Mouse (Mus musculus) cerebellum, adult 2 months (tissue): ENCODE data around the gene Cyp4f17. TPM values are rescaled to one million over a fixed set of nuclear protein-coding genes. Genes with fewer than 3 reads are reported as not detected.
"Not testable (repeated sequence)": the region's sequence is repeated elsewhere in the genome, so short reads cannot be mapped to it uniquely, and the experiment has no call there.

Experiments used
- DNase-seq, 2 experiments: peaks; one replicate each; pipeline ENCODE4 v3.0.0; 2021
- H3K27ac ChIP-seq: fragments of 200-500 bp; 2 replicates; pipeline ENCODE4 v1.5.1; 2012; ENCODE audit warnings: low read length, control low read depth, inconsistent platforms; ENCODE audit not compliant: insufficient read depth
- H3K27me3 ChIP-seq: fragments of 200-500 bp; 2 replicates; pipeline ENCODE4 v1.6.1; 2012; ENCODE audit warnings: inconsistent platforms, mild to moderate bottlenecking, low read length, moderate library complexity; ENCODE audit not compliant: control insufficient read depth, insufficient read depth
- H3K4me1 ChIP-seq: fragments of 200-500 bp; 2 replicates; pipeline ENCODE4 v1.6.1; 2011; ENCODE audit warnings: low read length; ENCODE audit not compliant: control insufficient read depth, insufficient read depth
- H3K4me3 ChIP-seq: fragments of 200-500 bp; replicated peaks from 2 replicates; pipeline ENCODE3; 2011; ENCODE audit warnings: mild to moderate bottlenecking, low read depth, low read length, control low read depth; ENCODE audit not compliant: insufficient read depth
- CTCF ChIP-seq: fragments of 200-500 bp; IDR thresholded peaks from 2 replicates; pipeline ENCODE4 v1.5.1; 2011; ENCODE audit warnings: low read depth, mild to moderate bottlenecking, control low read depth, low read length, moderate library complexity, borderline replicate concordance; ENCODE audit not compliant: insufficient read depth
- POLR2A ChIP-seq: fragments of 200-500 bp; IDR thresholded peaks from 2 replicates; pipeline ENCODE4 v1.6.1; 2011; ENCODE audit warnings: low read length, control low read depth, borderline replicate concordance; ENCODE audit not compliant: insufficient read depth
- WGBS: fragments of 180-500 bp; shearing (Covaris S2); methylation state at CpG from one replicate; pipeline ENCODE4 v1.1.7; 2018; 5-methylcytosine and 5-hydroxymethylcytosine counted together
- polyA plus RNA-seq: library from polyadenylated mRNA; depleted of rRNA; stranded (reverse); fragments of >200 nt; gene quantifications from 2 replicates; pipeline ENCODE4 v1.2.3, GENCODE M21; 2012; rRNA removed

Gene Cyp4f17
- polyA plus RNA-seq, 1 experiment = 7.8 TPM

GRCm38 (mm10) chr17:32550900-32551770, 45.3 kb downstream of the Cyp4f17 start:
- 11% methylated on average over 20 of the region's 20 CpGs for WGBS
- DNase-seq = peak; percentile 89 to 92
- Histone ChIP-seq H3K4me3 (peak overlapping the region; percentile 78), H3K4me1 (no peaks in the 10 kb centered on the region), H3K27ac (peak overlapping the region; percentile 2; the same call in 1 of the 2 replicates), H3K27me3 (no peaks in the 10 kb centered on the region)
- TF ChIP-seq POLR2A (peak; percentile 40; the same call in 1 of the 2 replicates), CTCF (peak; percentile 75)

GRCm38 (mm10) chr17:32553016-32553415, 47.2 kb downstream of the Cyp4f17 start:
- H3K27me3 ChIP-seq, H3K4me1 ChIP-seq, DNase-seq, H3K4me3 ChIP-seq, H3K27ac ChIP-seq: not testable (repeated sequence)
- WGBS = 57% methylated on average over 1 of the region's 1 CpGs

- H3K27ac ChIP-seq, H3K27me3 ChIP-seq, H3K4me3 ChIP-seq, H3K4me1 ChIP-seq, DNase-seq: not testable (repeated sequence)
- 78% methylated on average over 9 of the region's 9 CpGs for WGBS
Observed at GRCm38 (mm10) chr17:32554368-32554767, 48.5 kb downstream of the Cyp4f17 start.

- WGBS = 83% methylated on average over 2 of the region's 2 CpGs
- DNase-seq, H3K4me1 ChIP-seq, H3K4me3 ChIP-seq, H3K27me3 ChIP-seq, H3K27ac ChIP-seq: not testable (repeated sequence)
Observed at GRCm38 (mm10) chr17:32563301-32563700, 57.5 kb downstream of the Cyp4f17 start.

- H3K4me1 ChIP-seq, H3K27ac ChIP-seq, DNase-seq, H3K4me3 ChIP-seq, H3K27me3 ChIP-seq: not testable (repeated sequence)
- 59% methylated on average over 2 of the region's 2 CpGs for WGBS
Observed at GRCm38 (mm10) chr17:32573286-32573685, 67.4 kb downstream of the Cyp4f17 start.

- Histone ChIP-seq H3K27me3 (no peaks in the 10 kb centered on the region), H3K4me3 (no peak overlapping the region), H3K27ac (no peak overlapping the region), H3K4me1 (no peaks in the 10 kb centered on the region)
- no peak for TF ChIP-seq CTCF
- no peak for TF ChIP-seq POLR2A
- no peak for DNase-seq
- WGBS = 68% methylated on average over 7 of the region's 7 CpGs
Observed at GRCm38 (mm10) chr17:32577496-32578186, 71.8 kb downstream of the Cyp4f17 start.

Other genes starting within 250 kb of the Cyp4f17 start
- gene Brd4, start 221.3 kb upstream of the Cyp4f17 start, polyA plus RNA-seq = 54.5 and 55.0 TPM in 2 replicates
- gene Akap8, start 184.8 kb upstream of the Cyp4f17 start, polyA plus RNA-seq = 117 and 127 TPM in 2 replicates
- 279 and 287 TPM in 2 replicates for gene Akap8l, start 155.4 kb upstream of the Cyp4f17 start, polyA plus RNA-seq
- gene Wiz, start 116.6 kb upstream of the Cyp4f17 start, polyA plus RNA-seq = 48.5 and 51.2 TPM in 2 replicates
- 0.92 and 1.2 TPM in 2 replicates for gene Rasal3, start 102.5 kb upstream of the Cyp4f17 start, polyA plus RNA-seq
- gene Pglyrp2, start 81.9 kb upstream of the Cyp4f17 start, polyA plus RNA-seq = not detected in 2 replicates
- 0.18 TPM in 1 of 2 replicates, not detected in the other for gene Cyp4f39, start 53.3 kb upstream of the Cyp4f17 start, polyA plus RNA-seq
- 21.8 and 24.6 TPM in 2 replicates for gene Cyp4f16, start 30.5 kb downstream of the Cyp4f17 start, polyA plus RNA-seq
- gene Cyp4f37, start 115.3 kb downstream of the Cyp4f17 start, polyA plus RNA-seq = not detected in 2 replicates
- gene Cyp4f40, start 152.8 kb downstream of the Cyp4f17 start, polyA plus RNA-seq = not detected in 2 replicates
- gene Cyp4f15, start 179.6 kb downstream of the Cyp4f17 start, polyA plus RNA-seq = 5.1 and 5.9 TPM in 2 replicates